Mouse (Mus musculus): Measurements from ENCODE around the gene Nrn1.

DNA sequence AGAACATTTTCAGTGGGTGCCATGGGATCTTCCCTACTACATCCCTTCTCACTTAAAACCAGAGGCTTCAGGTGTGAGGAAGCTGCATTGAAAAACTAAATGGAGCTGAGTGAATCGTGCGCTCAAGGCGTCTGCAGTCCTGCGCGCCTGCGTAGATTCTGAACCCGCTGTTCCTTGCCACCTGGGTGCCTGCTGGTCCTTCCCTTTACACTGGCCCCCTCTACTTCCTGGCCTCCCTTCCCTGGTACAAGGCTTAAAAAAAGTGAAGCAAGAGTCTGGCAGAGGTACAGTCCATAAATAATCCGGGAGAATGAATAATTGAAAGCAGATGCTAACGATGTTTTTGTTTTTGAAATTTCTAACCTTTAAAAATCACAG is 1.7 kb upstream of the Nrn1 start:
- TF ChIP-seq CTCF (IDR thresholded peaks at IDR 0.05; ENCODE audit: control insufficient read depth, insufficient read depth, insufficient replicate concordance, low read depth, low read length) (no peak), POLR2A (IDR thresholded peaks at IDR 0.05; ENCODE audit: control insufficient read depth, low read depth, low read length) (no peak)
